Mouse (Mus musculus): ENCODE measurements around the gene Kptn.

DNA sequence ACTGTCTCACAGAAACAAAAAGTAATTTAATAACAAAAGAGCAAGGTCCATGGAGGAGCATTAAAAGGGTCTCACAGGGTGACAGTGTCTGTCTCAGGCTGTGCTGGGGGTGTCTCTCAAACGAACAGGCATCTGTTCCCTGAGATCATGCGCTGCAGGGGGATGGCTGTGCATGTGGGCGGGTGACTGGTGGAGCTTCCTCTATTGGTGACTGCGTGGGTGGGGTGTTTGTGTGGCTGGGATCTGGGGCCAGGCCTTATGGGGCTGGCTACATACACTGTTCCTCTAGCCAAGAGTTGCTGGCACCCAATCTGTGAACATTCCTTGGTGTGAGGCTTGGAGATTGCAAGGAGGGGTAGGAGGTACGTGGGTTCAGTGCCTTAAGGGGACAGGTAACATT lies 29.5 kb downstream of the Kptn start:
- TF ChIP-seq EP300 (IDR thresholded peaks at IDR 0.05) (no peak), CTCF (IDR thresholded peaks at IDR 0.05) (no peak)

All from lung, postnatal 0 days (tissue).